Mouse (Mus musculus) left cerebral cortex, postnatal 14 days (tissue): ENCODE measurements at regions not wholly inside any gene's neighbourhood (a gene's known extent, or its start where the extent isn't known, plus 50 kb on each side); places are given as distances from the start of the nearest gene placed in this dataset.

Experiments
- DNase-seq, 2 experiments: peaks; one replicate each; pipeline ENCODE4 v3.0.0; 2021 to 2022; ENCODE audit warnings: low spot score in 2 of 2, mixed read lengths in 1 of 2
- intact Hi-C: fragments of 180-260 bp; cut with DNase I; formaldehyde crosslinking; loops from one replicate; pipeline ENCODE4 v1.15.1; 2025

GRCm38 (mm10) chr8:54330106-54330505 is 199.3 kb upstream of the Asb5 start:
- no peak for DNase-seq
- intact Hi-C loops = no loop called here

- intact Hi-C loops = no loop called here
- DNase-seq = no peak
Measured at GRCm38 (mm10) chr8:54331883-54332282, 197.5 kb upstream of the Asb5 start.

GRCm38 (mm10) chr8:54351123-54351522 is 178.3 kb upstream of the Asb5 start:
- peak in 1 of 2 experiments; percentile 8 for DNase-seq

DNA sequence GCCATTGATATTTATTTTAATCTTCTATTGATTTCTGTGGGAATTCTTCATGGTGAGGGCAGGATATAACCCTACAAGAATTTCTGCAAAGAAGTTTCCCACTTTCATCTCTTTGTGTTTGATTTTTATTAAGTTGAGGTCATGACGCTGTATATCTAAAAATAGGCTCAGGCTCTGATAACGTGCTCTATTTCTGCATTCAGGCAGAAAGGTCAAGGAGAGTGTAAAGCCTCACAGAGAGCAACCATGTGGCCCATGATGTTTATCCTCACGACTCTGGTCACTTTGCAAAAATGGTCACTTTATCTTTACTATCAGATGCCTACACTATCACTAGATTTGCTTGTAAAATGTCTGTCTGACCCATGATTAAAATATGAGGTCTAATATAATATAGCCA is 167.7 kb upstream of the Asb5 start:
- no peak for DNase-seq
- intact Hi-C loops = no loop called here

More at GRCm38 (mm10) chr8:54351123-54351522, 178.3 kb upstream of the Asb5 start:
- intact Hi-C loops = no loop called here

DNA sequence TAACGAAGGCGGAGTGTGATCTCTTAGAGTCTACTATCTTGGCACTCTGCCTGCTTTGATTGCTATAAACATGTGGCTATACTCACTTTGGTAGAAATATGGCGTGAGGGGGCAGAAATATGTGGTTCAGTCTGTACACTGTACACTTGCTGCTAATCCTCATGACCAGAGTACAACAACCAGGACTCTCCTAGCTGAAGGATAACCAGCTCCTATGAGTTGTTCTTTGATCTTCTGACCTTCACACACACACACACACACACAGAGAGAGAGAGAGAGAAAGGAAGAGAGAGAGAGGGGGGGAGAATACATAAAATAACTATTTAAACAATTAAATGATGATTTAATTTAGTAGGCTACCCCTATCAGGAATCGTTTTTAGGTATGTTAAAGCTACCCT is 158.9 kb upstream of the Asb5 start:
- DNase-seq = no peak

DNA sequence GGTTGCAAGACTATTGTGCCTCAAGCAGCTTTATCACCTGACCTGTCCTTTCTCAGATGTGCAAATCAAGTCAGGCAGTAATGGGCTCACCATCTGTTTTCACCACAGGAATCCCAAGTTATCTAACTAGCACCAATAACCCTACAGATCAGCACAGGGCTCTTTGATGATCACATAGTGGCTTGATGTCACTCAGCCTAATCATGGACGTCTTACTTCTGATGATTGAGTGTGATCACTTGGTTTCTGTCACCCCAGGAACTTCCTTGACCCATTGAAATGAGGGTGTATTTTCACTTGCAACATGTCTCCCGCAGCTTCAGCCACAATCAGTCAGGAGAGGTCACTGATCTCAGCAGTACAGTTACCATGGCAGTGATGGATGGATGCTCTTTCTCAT is 158.3 kb upstream of the Asb5 start:
- intact Hi-C loops = no loop called here
- DNase-seq = no peak

More for the DNA sequence above, 158.9 kb upstream of the Asb5 start:
- intact Hi-C loops = no loop called here

GRCm38 (mm10) chr8:54372921-54373320 is 156.5 kb upstream of the Asb5 start:
- intact Hi-C loops = no loop called here
- DNase-seq = no peak

DNA sequence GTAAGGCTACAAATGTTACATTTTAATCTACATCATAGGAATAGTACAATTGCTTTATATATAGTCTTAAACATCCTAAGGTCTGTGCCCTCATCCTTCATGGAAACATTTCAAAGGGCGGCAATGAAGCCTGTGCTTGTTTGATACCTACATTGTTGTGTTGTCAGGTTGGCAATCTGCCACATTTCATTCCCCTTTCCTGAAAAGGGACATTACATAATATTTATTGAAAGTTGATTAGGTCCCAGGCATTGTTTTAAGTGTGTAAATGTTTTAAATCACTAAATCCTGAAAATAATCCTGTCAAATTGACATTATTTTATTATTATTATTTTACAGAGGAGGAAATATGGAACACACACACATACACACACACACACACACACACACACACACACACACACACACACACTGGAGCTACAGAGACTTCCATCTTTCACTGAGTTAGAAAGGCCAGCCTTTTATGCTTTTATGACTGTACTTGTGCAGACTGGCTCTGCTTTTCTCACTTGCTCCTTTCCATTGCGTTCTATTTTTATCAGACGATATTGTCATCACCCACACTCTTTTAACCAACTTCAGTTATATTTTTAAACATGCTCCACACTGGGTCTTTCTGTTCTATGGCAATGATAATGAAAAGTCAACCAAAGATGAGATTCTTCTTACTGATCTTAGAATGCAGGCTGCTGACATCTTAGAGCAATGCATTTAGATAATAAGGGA is 153.8 kb upstream of the Asb5 start:
- peak; percentile 5 to 34 for DNase-seq
- intact Hi-C loops = no loop called here

DNA sequence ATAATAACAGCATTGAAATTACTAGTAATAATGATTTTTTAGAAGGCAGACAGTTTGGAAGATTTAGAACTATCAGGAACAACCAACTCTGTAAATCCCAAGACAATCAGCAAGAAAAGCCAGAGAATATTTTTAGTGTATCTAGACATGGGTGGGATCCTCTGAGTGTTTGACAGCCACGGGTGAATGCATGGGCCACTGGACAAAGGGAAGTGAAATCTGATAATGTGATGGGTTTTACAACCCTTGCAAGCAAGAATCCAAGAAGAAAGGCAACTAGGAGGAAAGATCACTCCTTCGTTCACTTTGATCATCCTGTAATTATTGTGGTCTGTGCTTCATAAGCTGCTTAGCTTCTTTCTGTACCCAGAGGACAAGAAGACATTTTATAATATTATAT is 149.2 kb upstream of the Asb5 start:
- no peak for DNase-seq
- intact Hi-C loops = loop anchor here (10.0 kb wide), 1 partner anchor 115 kb away; no protein-coding TSS in a partner anchor

DNA sequence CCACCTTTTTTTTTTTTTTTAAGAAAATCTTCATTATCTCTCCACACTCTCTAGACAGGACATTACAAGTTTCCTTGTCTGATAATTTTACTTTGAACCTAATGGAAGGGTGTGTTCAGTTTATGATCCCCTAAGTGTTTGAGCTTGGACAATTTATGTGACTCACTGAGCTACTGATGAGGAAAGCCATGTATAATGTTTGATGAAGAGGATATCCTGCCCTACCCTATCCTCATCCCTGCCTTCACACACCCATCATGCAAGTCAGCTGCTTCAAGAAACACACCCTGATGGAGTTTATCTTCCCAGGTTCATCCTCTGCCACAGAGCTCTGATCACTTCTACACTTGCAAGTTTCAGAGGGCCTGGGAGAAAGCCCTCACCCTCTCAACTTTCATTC is 136.5 kb upstream of the Asb5 start:
- intact Hi-C loops = no loop called here

DNA sequence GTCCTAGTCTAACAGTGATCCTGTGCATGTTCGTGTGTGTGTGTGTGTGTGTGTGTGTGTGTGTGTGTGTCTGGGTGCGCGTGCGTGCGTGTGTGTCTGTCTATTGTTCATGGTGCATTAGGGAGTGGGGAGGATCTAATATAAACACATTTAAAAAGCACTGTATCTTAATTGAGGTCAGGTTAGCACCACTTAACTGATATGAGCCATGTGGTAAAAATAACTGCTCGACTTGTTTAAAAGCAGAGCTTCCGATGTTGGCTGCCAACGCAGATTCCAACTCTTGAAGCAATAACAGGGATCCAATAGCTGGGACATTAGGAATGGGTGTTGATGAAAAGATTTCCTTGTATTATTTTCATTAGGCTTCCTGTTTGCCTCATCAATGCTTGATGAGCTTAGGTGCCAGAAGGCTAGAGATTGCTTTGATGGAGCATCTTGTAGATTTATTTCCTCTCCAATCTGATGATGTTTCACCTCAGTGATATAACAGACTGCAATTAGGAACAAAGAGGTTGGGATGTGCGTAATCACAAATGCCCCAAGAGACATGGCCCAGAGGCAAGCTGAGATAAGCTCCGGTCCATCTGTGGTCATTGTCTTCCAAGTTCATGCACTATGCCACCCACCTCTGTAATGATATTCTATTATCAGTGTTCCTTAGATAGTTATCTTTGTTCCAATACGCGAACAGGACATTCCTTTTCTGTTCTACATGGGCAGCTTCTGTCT is 135.7 kb upstream of the Asb5 start:
- no peak for DNase-seq
- intact Hi-C loops = no loop called here

More for the DNA sequence above, 136.5 kb upstream of the Asb5 start:
- no peak for DNase-seq

- intact Hi-C loops = no loop called here
- no peak for DNase-seq
Measured at GRCm38 (mm10) chr8:54405723-54406122, 123.7 kb upstream of the Asb5 start.

DNA sequence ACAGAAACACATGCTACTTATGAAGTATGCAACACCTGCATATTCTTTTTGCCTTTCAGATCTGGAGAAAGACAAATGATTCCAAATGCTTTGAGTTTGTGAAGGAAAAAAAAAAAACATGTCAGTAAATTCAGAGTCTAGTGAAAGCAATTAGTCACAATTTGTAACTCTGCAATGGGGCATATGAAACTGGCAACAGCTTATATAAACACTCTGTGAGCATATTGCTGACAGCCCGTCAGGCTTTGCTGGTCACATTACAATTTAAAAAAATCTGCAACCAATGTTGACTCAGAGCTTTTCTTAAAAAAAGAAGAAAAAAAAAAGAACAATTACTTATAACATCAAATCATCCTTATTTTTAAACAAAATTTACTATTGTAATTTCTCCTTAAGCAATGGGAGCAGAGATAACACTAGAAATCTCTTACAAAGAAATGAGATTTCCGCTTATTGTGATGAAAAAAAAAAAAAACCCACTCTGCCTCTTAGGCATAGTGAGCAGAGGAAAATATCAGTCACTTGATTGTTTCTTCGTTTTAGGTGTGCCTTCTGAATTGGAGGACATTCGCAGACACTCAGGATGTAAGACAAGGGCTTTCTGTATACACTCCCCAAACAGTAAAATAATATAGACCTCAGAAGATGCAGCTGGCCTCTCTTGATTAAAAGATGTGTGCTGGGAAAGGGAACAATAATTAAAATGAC is 115.1 kb upstream of the Asb5 start:
- peak in 1 of 2 experiments; percentile 4 for DNase-seq
- intact Hi-C loops = no loop called here

DNA sequence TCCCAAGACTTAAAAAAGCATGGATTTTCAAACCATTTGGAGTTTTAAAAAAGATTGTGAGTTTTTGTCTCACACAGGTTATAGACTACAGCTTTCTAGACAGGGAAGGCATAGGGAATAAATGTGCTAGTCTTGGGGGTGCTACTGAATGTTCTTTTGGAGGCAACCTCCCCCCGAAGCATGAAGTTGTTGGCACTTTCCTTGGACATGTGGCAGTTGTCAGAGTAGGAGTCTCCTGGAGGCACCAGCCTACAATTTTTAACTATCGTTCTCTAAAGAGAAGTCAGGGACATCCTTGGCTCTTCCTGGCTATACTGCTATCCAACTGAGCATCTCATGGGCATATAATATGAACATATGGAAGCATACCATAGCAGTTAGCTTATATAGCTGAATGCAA is 112.7 kb upstream of the Asb5 start:
- DNase-seq = no peak
- intact Hi-C loops = no loop called here

DNA sequence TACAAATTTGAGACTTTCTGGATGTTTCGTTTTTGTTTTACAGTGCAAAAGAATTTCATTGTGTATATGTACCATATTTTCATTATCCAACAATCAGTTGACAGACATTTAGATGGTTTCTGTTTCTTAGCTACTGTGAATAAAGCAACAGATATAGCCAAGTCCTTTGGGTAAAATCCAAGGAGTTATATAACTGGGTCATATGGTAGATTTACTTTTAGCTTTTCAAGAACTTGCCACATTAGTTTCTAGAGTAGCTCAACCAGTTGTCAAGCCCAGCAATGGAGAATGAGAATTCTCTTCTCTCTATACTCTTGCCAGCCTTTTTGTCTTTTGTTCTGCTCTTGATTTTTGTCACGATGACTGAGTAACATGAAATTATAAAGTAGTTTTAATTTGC is 111.3 kb upstream of the Asb5 start:
- DNase-seq = peak in 1 of 2 experiments; percentile 39
- intact Hi-C loops = no loop called here

DNA sequence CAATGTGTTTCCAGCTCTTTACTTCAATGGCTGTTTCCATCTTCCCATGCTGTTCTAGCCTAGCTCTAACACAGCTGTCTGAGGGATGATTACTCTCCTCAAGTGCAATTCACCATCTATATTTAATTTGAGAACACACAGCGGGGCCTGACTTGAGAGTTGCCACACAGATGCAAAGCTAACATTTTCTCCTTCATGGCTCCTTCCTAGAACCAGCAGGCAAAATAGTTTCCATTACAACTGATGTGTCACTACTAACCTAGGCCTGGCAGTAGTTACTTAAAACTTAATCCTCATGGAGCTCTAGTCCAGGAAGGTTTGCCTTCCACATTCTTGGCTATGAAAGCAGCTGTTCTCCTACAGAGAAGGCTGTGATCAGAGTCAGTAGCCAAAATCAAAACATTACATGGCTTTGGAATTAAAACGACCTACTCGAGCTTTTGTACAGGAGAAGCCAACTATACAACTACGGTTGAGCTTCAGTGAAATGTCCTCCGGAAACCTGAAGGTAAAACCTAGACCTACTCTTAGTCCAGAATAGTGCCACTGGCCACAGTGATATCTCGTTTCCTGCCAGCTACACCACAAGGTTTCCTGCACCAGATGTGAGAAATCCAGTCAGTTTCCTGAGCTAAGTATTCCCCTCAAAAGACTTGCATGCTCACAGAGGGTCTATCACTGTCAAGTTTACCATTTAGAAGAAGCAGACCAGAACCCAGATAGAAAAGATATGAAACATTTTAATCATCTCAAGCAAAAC is 108.9 kb upstream of the Asb5 start:
- DNase-seq = peak in 1 of 2 experiments; percentile 3
- intact Hi-C loops = no loop called here

DNA sequence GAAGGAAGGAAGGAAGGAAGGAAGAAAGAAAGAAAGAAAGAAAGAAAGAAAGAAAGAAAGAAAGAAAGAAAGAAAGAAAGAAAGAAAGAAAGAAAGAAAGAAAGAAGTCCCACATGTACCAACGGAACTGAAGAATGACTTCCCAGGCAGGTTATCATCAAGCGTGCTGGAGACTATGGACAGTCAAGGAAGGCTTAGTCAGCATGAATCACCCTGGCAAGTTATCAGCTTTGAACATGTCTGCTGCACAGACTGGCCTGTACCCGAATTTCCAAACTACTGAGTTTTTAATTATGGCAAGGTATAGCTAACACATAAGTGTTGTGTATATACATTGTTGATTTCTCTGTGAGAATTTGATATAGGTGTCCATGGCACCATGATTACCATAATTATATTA is 104.3 kb upstream of the Asb5 start:
- intact Hi-C loops = no loop called here
- DNase-seq = no peak

GRCm38 (mm10) chr8:54435694-54436093 is 93.7 kb upstream of the Asb5 start:
- DNase-seq = no peak
- intact Hi-C loops = no loop called here

GRCm38 (mm10) chr8:54441143-54441542 is 88.2 kb upstream of the Asb5 start:
- no peak for DNase-seq
- intact Hi-C loops = no loop called here

- intact Hi-C loops = no loop called here
- DNase-seq = no peak
Measured at GRCm38 (mm10) chr8:54442395-54442794, 87.0 kb upstream of the Asb5 start.
